Mouse (Mus musculus) liver, embryonic 11.5 days (tissue): ENCODE measurements around the gene Zbtb48. TPM values are rescaled to one million over a fixed set of nuclear protein-coding genes. Genes with fewer than 3 reads are reported as not detected.

Source experiments
- ATAC-seq: fragments of 200-750 bp; cut with Nextera tagmentation; replicated peaks from 2 replicates; pipeline ENCODE4 v1.8.0; 2017; ENCODE audit warnings: moderate number of reproducible peaks, mild to moderate bottlenecking, moderate TSS enrichment, moderate library complexity; ENCODE audit not compliant: low FRiP score
- DNase-seq: peaks from one replicate; pipeline ENCODE4 v3.0.0-alpha.2; 2017; ENCODE audit warnings: low spot score
- H3K27ac ChIP-seq: fragments of 300-500 bp; sonication (generic); 2 replicates; pipeline ENCODE4 v1.5.1; 2014; ENCODE audit warnings: mild to moderate bottlenecking, low read depth, low read length, control low read depth
- H3K27me3 ChIP-seq: fragments of 300-500 bp; sonication (generic); replicated peaks from 2 replicates; pipeline ENCODE4 v1.6.1; 2014; ENCODE audit warnings: low read length, mixed read lengths; ENCODE audit not compliant: control insufficient read depth, insufficient read depth
- H3K36me3 ChIP-seq: fragments of 300-500 bp; sonication (generic); 2 replicates; pipeline ENCODE4 v1.6.1; 2014; ENCODE audit warnings: mild to moderate bottlenecking, low read length, moderate library complexity, mixed read lengths; ENCODE audit not compliant: control insufficient read depth, insufficient read depth
- H3K4me1 ChIP-seq: fragments of 300-500 bp; sonication (generic); replicated peaks from 2 replicates; pipeline ENCODE4 v1.6.1; 2014; ENCODE audit warnings: low read length, mixed read lengths; ENCODE audit not compliant: control insufficient read depth, insufficient read depth
- H3K4me2 ChIP-seq: fragments of 300-500 bp; sonication (generic); 2 replicates; pipeline ENCODE4 v1.6.1; 2014; ENCODE audit warnings: mild to moderate bottlenecking, control low read depth, moderate library complexity
- H3K4me3 ChIP-seq: fragments of 300-500 bp; sonication (generic); 2 replicates; pipeline ENCODE4 v1.5.1; 2014; ENCODE audit warnings: low read depth, low read length, control low read depth
- H3K9ac ChIP-seq: fragments of 300-500 bp; sonication (generic); 2 replicates; pipeline ENCODE4 v1.6.1; 2014; ENCODE audit warnings: low read depth, low read length, control low read depth
- H3K9me3 ChIP-seq: fragments of 300-500 bp; sonication (generic); 2 replicates; pipeline ENCODE4 v1.6.1; 2016; ENCODE audit warnings: low read length, inconsistent platforms, mixed read lengths; ENCODE audit not compliant: control insufficient read depth
- WGBS: fragments of 180-500 bp; shearing (Covaris S2); extraction: QIAGEN DNeasy Blood & Tissue Kit; methylation state at CpG from one replicate; pipeline ENCODE4 v1.1.7; 2014; 5-methylcytosine and 5-hydroxymethylcytosine counted together
- polyA plus RNA-seq: library from polyadenylated mRNA; unstranded; fragments of >200 nt; fragmentation: Nextera tagmentation; extraction: Ambion mirVana; gene quantifications from 2 replicates; pipeline ENCODE4 v1.2.1, GENCODE M21; 2014

Gene Zbtb48
- polyA plus RNA-seq, 1 experiment from 2014 or later, result 17.8 TPM

- no peaks in the 10 kb centered on the region for H3K36me3 ChIP-seq
- WGBS, result 65% methylated on average over 4 of the region's 4 CpGs
Observed at GRCm38 (mm10) chr4:152001335-152001734, 26.1 kb downstream of the Zbtb48 start.

DNA sequence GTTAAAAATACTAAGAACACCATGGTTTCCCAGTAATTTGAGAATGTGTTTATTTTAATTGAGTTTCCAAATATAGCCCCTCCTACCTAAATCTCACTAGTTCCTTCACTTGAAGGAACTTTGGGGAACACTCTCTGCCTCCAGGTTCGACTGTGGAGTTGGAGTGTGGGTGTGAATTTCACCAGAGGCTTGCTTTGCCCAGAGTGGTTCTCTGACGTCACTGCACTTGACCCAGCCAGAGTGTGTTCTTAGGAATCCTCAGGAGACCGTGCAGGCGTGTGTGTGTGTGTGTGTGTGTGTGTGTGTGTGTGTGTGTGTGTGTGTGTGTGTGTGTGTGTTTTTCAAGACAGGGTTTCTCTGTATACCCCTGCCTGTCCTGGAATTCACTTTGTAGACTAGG, 26.6 kb downstream of the Zbtb48 start:
- ATAC-seq (no peak), DNase-seq (no peak)
- no peak overlapping the region for H3K27ac ChIP-seq
- WGBS, result 60% methylated on average over 4 of the region's 4 CpGs
- H3K9ac ChIP-seq, result no peak overlapping the region
- H3K4me1 ChIP-seq, result peaks cover 7% of the 10 kb centered on the region; the same call in 1 of the 2 replicates
- H3K27me3 ChIP-seq, result no peaks in the 10 kb centered on the region
- H3K9me3 ChIP-seq, result no peaks in the 10 kb centered on the region
- no peak overlapping the region for H3K4me3 ChIP-seq
- H3K4me2 ChIP-seq, result no peak overlapping the region
- no peaks in the 10 kb centered on the region for H3K36me3 ChIP-seq

More at GRCm38 (mm10) chr4:152001335-152001734, 26.1 kb downstream of the Zbtb48 start:
- Histone ChIP-seq H3K4me1 (peaks cover 7% of the 10 kb centered on the region; the same call in 1 of the 2 replicates), H3K4me3 (no peak overlapping the region), H3K4me2 (no peak overlapping the region), H3K27me3 (no peaks in the 10 kb centered on the region), H3K27ac (no peak overlapping the region), H3K9me3 (no peaks in the 10 kb centered on the region), H3K9ac (no peak overlapping the region)
- ATAC-seq, result no peak
- DNase-seq, result no peak

- Histone ChIP-seq H3K9ac (no peak overlapping the region), H3K27ac (no peak overlapping the region), H3K4me3 (no peak overlapping the region), H3K36me3 (no peaks in the 10 kb centered on the region), H3K4me2 (no peak overlapping the region), H3K9me3 (no peaks in the 10 kb centered on the region), H3K27me3 (no peaks in the 10 kb centered on the region), H3K4me1 (peaks cover 12% of the 10 kb centered on the region)
- no peak for ATAC-seq
- WGBS, result 32% methylated on average over 3 of the region's 3 CpGs
- no peak for DNase-seq
Observed at GRCm38 (mm10) chr4:151999481-151999880, 28.0 kb downstream of the Zbtb48 start.

GRCm38 (mm10) chr4:151997701-151998100, 29.8 kb downstream of the Zbtb48 start:
- H3K4me2 ChIP-seq, result peak overlapping the region; percentile 97; the same call in 1 of the 2 replicates
- WGBS, result 50% methylated on average over 3 of the region's 3 CpGs
- H3K36me3 ChIP-seq, result no peaks in the 10 kb centered on the region; the same call in 1 of the 2 replicates
- no peak overlapping the region for H3K27ac ChIP-seq
- H3K27me3 ChIP-seq, result no peaks in the 10 kb centered on the region
- H3K4me3 ChIP-seq, result no peak overlapping the region
- H3K9me3 ChIP-seq, result no peaks in the 10 kb centered on the region
- DNase-seq, result no peak
- peaks cover 19% of the 10 kb centered on the region for H3K4me1 ChIP-seq
- H3K9ac ChIP-seq, result no peak overlapping the region
- no peak for ATAC-seq

DNA sequence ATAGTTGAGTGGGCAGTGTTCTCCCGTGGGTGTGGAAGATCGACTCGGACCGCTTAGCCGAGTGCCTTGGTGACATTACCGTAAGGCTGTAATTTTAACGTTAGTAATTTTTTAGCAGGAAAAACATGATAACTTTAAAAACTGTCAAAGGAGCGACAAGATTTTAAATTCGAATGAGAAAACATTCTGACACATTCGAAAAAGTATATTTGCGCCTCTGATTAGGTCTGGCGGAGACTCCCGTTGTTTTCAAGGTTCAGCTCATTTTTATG, 30.6 kb downstream of the Zbtb48 start:
- WGBS, result 4% methylated on average over 13 of the region's 13 CpGs
- H3K9ac ChIP-seq, result peak overlapping the region; percentile 74
- peak overlapping the region; percentile 81 for H3K4me3 ChIP-seq
- no peaks in the 10 kb centered on the region for H3K9me3 ChIP-seq
- ATAC-seq (no peak), DNase-seq (no peak)
- peaks cover 4% of the 10 kb centered on the region for H3K36me3 ChIP-seq
- H3K4me2 ChIP-seq, result peak overlapping the region; percentile 97
- peaks cover 19% of the 10 kb centered on the region for H3K4me1 ChIP-seq
- peak overlapping the region; percentile 44 for H3K27ac ChIP-seq
- no peaks in the 10 kb centered on the region for H3K27me3 ChIP-seq

GRCm38 (mm10) chr4:151996173-151996950, 31.1 kb downstream of the Zbtb48 start, which contains the start of gene Phf13:
TSS of gene Phf13 (minus strand) at chr4:151996258.
- H3K4me3 ChIP-seq, result peak within 1 kb of the TSS; percentile 81
- peaks cover 19% of the 10 kb centered on the region for H3K4me1 ChIP-seq
- H3K4me2 ChIP-seq, result peak within 1 kb of the TSS; percentile 97
- peaks cover 9% of the 10 kb centered on the region for H3K36me3 ChIP-seq
- H3K9ac ChIP-seq, result peak within 1 kb of the TSS; percentile 88
- H3K27ac ChIP-seq, result peak within 1 kb of the TSS; percentile 75
- H3K27me3 ChIP-seq, result no peaks in the 10 kb centered on the region
- peak; percentile 93 for ATAC-seq
- DNase-seq, result peak; percentile 98
- under 1% methylated on average over 93 of the region's 94 CpGs for WGBS
- no peaks in the 10 kb centered on the region for H3K9me3 ChIP-seq

DNA sequence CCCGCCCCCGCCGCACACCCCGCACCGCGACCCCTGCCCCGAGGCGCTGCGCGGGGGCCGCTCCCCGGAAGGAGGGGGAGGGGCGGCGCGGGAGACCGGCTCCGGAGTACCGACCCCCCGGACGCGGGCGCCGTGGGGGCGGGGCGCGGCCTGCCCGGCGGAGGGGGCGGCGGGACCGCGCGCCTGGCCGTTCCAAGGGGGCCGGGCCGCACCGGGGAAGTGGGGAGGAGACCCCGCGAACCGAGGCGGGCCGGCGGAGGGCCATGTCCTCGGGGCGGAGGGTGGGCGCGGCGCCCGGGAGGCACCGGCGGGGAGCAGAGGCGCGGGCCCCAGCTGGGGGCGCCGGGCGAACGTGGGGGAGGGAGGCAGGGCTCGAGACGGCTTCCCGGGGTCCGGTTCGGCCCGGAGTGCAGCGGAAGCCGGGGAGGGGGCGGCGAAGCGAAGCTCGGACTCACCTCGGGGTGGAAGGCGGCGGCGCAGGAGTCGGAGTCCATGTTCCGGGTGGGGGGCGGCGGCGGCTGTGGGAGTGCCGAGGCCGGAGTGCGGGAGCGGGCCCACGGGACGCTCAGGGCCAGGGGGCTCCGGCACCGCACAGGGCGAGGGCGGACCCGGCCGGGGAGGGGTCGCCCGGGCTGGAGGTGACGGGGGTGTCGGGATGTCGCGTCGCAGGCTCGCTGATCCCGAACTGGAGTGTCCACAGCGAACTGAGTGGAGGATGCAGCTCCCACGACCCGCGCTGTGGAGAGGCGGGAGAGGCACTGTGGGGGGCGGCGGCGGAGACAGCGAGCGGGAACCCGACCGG, 31.9 kb downstream of the Zbtb48 start:
- peak overlapping the region; percentile 88 for H3K9ac ChIP-seq
- WGBS, result 1% methylated on average over 99 of the region's 111 CpGs
- peaks cover 15% of the 10 kb centered on the region for H3K36me3 ChIP-seq
- H3K4me1 ChIP-seq, result peaks cover 19% of the 10 kb centered on the region
- peak overlapping the region; percentile 97 for H3K4me2 ChIP-seq
- no peak for DNase-seq
- H3K27me3 ChIP-seq, result no peaks in the 10 kb centered on the region
- no peaks in the 10 kb centered on the region for H3K9me3 ChIP-seq
- H3K27ac ChIP-seq, result peak overlapping the region; percentile 75
- peak overlapping the region; percentile 81 for H3K4me3 ChIP-seq
- peak; percentile 9; the same call in 1 of the 2 replicates for ATAC-seq

DNA sequence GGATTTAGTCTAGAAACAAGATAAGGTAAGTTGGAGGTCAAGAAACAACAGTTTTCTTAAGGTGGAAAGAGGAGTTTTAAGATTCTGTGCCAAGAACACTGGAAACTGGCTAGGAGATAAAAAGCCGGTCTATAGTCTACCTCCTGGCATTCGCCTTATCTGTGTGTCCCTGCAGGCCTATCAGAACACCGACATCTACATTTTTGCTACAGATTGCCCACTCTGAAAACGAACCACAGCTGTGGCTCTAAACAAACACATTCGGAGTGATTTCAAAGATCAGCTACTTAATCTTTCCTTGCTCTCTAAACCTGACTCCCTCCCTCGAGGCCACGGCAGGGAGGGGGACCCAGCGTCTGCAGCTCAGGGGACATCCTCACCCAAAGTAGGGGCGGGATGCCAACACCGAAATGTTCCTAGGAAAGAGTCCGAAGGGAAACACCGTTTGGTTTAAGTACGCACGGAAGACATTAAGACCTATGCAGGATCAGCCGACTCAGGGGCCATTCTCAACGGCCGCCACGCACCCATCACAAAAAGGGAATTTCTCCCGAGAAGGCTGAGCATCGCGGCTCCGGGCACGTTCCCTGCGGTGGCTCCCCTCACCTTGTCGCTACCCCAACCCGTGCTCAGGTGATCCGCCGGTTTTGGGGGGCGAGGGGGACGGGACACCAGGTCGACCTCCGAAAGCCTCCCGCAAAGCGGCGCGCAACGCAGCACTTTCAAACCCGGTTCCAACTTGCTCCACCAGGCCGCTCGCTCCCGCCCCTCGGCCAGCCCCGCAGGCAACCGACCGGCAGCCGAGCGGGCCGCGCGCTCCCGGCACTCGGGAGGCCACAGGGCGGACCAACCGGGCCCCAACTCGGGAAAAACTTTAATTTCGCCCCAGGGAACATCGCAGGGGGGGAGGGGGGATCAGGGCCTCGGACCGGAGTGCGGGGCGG, 33.0 kb downstream of the Zbtb48 start:
- WGBS, result 2% methylated on average over 61 of the region's 61 CpGs
- H3K27ac ChIP-seq, result peak overlapping the region; percentile 75; the same call in 1 of the 2 replicates
- H3K36me3 ChIP-seq, result peaks cover 15% of the 10 kb centered on the region
- H3K4me1 ChIP-seq, result peaks cover 19% of the 10 kb centered on the region
- H3K27me3 ChIP-seq, result no peaks in the 10 kb centered on the region
- peak overlapping the region; percentile 81 for H3K4me3 ChIP-seq
- ATAC-seq (no peak), DNase-seq (peak; percentile 52)
- H3K9me3 ChIP-seq, result no peaks in the 10 kb centered on the region
- H3K4me2 ChIP-seq, result peak overlapping the region; percentile 97
- H3K9ac ChIP-seq, result peak overlapping the region; percentile 88
